Mouse (Mus musculus) heart, embryonic 10.5 days (tissue): ENCODE measurements around the gene Rita1. TPM values are rescaled to one million over a fixed set of nuclear protein-coding genes. Genes with fewer than 3 reads are reported as not detected.

Experiments
- DNase-seq: peaks from one replicate; pipeline ENCODE4 v3.0.0-alpha.2; 2017; ENCODE audit warnings: low spot score
- H3K27ac ChIP-seq: fragments of 300-500 bp; sonication (generic); 2 replicates; pipeline ENCODE4 v1.5.1; 2016; ENCODE audit warnings: mild to moderate bottlenecking
- H3K27me3 ChIP-seq: fragments of 300-500 bp; sonication (generic); 2 replicates; pipeline ENCODE4 v1.6.1; 2016; ENCODE audit warnings: mild to moderate bottlenecking; ENCODE audit not compliant: poor library complexity, insufficient read depth, severe bottlenecking
- H3K36me3 ChIP-seq: fragments of 300-500 bp; sonication (generic); 2 replicates; pipeline ENCODE4 v1.6.1; 2016; ENCODE audit warnings: mild to moderate bottlenecking, moderate library complexity
- H3K4me1 ChIP-seq: fragments of 300-500 bp; sonication (generic); 2 replicates; pipeline ENCODE4 v1.6.1; 2016; ENCODE audit warnings: mild to moderate bottlenecking
- H3K4me3 ChIP-seq: fragments of 300-500 bp; sonication (generic); 2 replicates; pipeline ENCODE4 v1.5.1; 2016; ENCODE audit warnings: mild to moderate bottlenecking, moderate library complexity
- H3K9me3 ChIP-seq: fragments of 300-500 bp; sonication (generic); 2 replicates; pipeline ENCODE4 v1.6.1; 2016; ENCODE audit warnings: mild to moderate bottlenecking, moderate library complexity
- WGBS: fragments of 180-500 bp; shearing (Covaris S2); methylation state at CpG from one replicate; pipeline ENCODE4 v1.1.7; 2016; 5-methylcytosine and 5-hydroxymethylcytosine counted together
- polyA plus RNA-seq: library from polyadenylated mRNA; unstranded; fragments of >200 nt; fragmentation: Nextera tagmentation; extraction: Ambion mirVana; gene quantifications from 2 replicates; pipeline ENCODE4 v1.2.1, GENCODE M21; 2016

Rita1 gene
- polyA plus RNA-seq, 1 experiment from 2014 or later: 11.0 TPM

GRCm38 (mm10) chr5:120586741-120587615, 25.4 kb downstream of the Rita1 start:
- no peaks in the 10 kb centered on the region for H3K27me3 ChIP-seq
- WGBS: 6% methylated on average over 17 of the region's 17 CpGs
- DNase-seq: no peak

GRCm38 (mm10) chr5:120584968-120585367, 27.4 kb downstream of the Rita1 start:
- no peak for DNase-seq
- Histone ChIP-seq H3K27me3 (no peaks in the 10 kb centered on the region), H3K9me3 (no peaks in the 10 kb centered on the region), H3K27ac (no peak overlapping the region), H3K4me3 (no peak overlapping the region), H3K36me3 (peaks cover 48% of the 10 kb centered on the region), H3K4me1 (peaks cover 47% of the 10 kb centered on the region)
- WGBS: 51% methylated on average over 15 of the region's 15 CpGs

More at GRCm38 (mm10) chr5:120586741-120587615, 25.4 kb downstream of the Rita1 start:
- H3K4me1 ChIP-seq: peaks cover 37% of the 10 kb centered on the region
- peak overlapping the region; percentile 90 for H3K4me3 ChIP-seq
- H3K36me3 ChIP-seq: peaks cover 29% of the 10 kb centered on the region
- H3K9me3 ChIP-seq: no peaks in the 10 kb centered on the region
- H3K27ac ChIP-seq: peak overlapping the region; percentile 91

- Histone ChIP-seq H3K9me3 (no peaks in the 10 kb centered on the region), H3K36me3 (peaks cover 53% of the 10 kb centered on the region), H3K27ac (no peak overlapping the region), H3K27me3 (no peaks in the 10 kb centered on the region), H3K4me3 (no peak overlapping the region), H3K4me1 (peaks cover 57% of the 10 kb centered on the region)
- no peak for DNase-seq
- WGBS: 93% methylated on average over 4 of the region's 4 CpGs
Measured at GRCm38 (mm10) chr5:120583511-120583910, 28.9 kb downstream of the Rita1 start.

GRCm38 (mm10) chr5:120582002-120582401, 30.4 kb downstream of the Rita1 start:
- Histone ChIP-seq H3K4me1 (peaks cover 56% of the 10 kb centered on the region), H3K4me3 (no peak overlapping the region), H3K9me3 (no peaks in the 10 kb centered on the region), H3K27ac (no peak overlapping the region), H3K27me3 (no peaks in the 10 kb centered on the region), H3K36me3 (peaks cover 62% of the 10 kb centered on the region)
- WGBS: 64% methylated on average over 9 of the region's 9 CpGs
- DNase-seq: no peak

- Histone ChIP-seq H3K36me3 (peaks cover 60% of the 10 kb centered on the region), H3K27ac (peak overlapping the region; percentile 67), H3K4me3 (no peak overlapping the region), H3K4me1 (peaks cover 53% of the 10 kb centered on the region), H3K27me3 (no peaks in the 10 kb centered on the region), H3K9me3 (no peaks in the 10 kb centered on the region)
- no peak for DNase-seq
- WGBS: 91% methylated on average over 26 of the region's 26 CpGs
Measured at GRCm38 (mm10) chr5:120579898-120580626, 32.3 kb downstream of the Rita1 start.

- H3K36me3 ChIP-seq: peaks cover 54% of the 10 kb centered on the region
- no peaks in the 10 kb centered on the region for H3K9me3 ChIP-seq
- H3K27me3 ChIP-seq: no peaks in the 10 kb centered on the region
- DNase-seq: no peak
- H3K27ac ChIP-seq: peak overlapping the region; percentile 67
- 0 out of 2 replicates have a peak overlapping the region, but pooled peaks have one; percentile 8 for H3K4me3 ChIP-seq
- peaks cover 55% of the 10 kb centered on the region for H3K4me1 ChIP-seq
- WGBS: 75% methylated on average over 26 of the region's 26 CpGs
Measured at GRCm38 (mm10) chr5:120579211-120579897, 33.0 kb downstream of the Rita1 start.

GRCm38 (mm10) chr5:120578504-120579081, 33.8 kb downstream of the Rita1 start:
- H3K4me1 ChIP-seq: peaks cover 56% of the 10 kb centered on the region
- H3K27ac ChIP-seq: peak overlapping the region; percentile 67
- no peaks in the 10 kb centered on the region for H3K27me3 ChIP-seq
- H3K9me3 ChIP-seq: no peaks in the 10 kb centered on the region
- WGBS: 56% methylated on average over 12 of the region's 12 CpGs
- no peak overlapping the region for H3K4me3 ChIP-seq
- DNase-seq: no peak
- peaks cover 46% of the 10 kb centered on the region for H3K36me3 ChIP-seq

GRCm38 (mm10) chr5:120577935-120578441, 34.4 kb downstream of the Rita1 start:
- 61% methylated on average over 10 of the region's 10 CpGs for WGBS
- H3K9me3 ChIP-seq: no peaks in the 10 kb centered on the region
- peaks cover 40% of the 10 kb centered on the region for H3K36me3 ChIP-seq
- H3K4me3 ChIP-seq: no peak overlapping the region
- H3K27ac ChIP-seq: peak overlapping the region; percentile 67
- H3K27me3 ChIP-seq: no peaks in the 10 kb centered on the region
- peaks cover 56% of the 10 kb centered on the region for H3K4me1 ChIP-seq
- no peak for DNase-seq

GRCm38 (mm10) chr5:120576781-120577301, 35.5 kb downstream of the Rita1 start:
- H3K4me1 ChIP-seq: peaks cover 54% of the 10 kb centered on the region
- no peak overlapping the region for H3K4me3 ChIP-seq
- WGBS: 72% methylated on average over 11 of the region's 11 CpGs
- H3K9me3 ChIP-seq: no peaks in the 10 kb centered on the region
- no peak for DNase-seq
- H3K36me3 ChIP-seq: peaks cover 32% of the 10 kb centered on the region
- H3K27me3 ChIP-seq: no peaks in the 10 kb centered on the region
- peak overlapping the region; percentile 47; the same call in 1 of the 2 replicates for H3K27ac ChIP-seq

GRCm38 (mm10) chr5:120574469-120575063, 37.8 kb downstream of the Rita1 start:
- Histone ChIP-seq H3K27me3 (no peaks in the 10 kb centered on the region), H3K27ac (peak overlapping the region; percentile 52), H3K36me3 (peaks cover 10% of the 10 kb centered on the region; the same call in 1 of the 2 replicates), H3K9me3 (no peaks in the 10 kb centered on the region), H3K4me1 (peaks cover 64% of the 10 kb centered on the region), H3K4me3 (no peak overlapping the region)
- WGBS: 51% methylated on average over 10 of the region's 10 CpGs
- DNase-seq: no peak

GRCm38 (mm10) chr5:120571056-120571740, 41.2 kb downstream of the Rita1 start:
- DNase-seq: no peak

More at GRCm38 (mm10) chr5:120571056-120571740, 41.2 kb downstream of the Rita1 start:
- Histone ChIP-seq H3K9me3 (no peaks in the 10 kb centered on the region), H3K27ac (peak overlapping the region; percentile 52), H3K4me3 (no peak overlapping the region), H3K36me3 (no peaks in the 10 kb centered on the region), H3K27me3 (0 out of 2 replicates have a peak, but pooled peaks cover 6% of the 10 kb centered on the region), H3K4me1 (peaks cover 69% of the 10 kb centered on the region)
- WGBS: 63% methylated on average over 14 of the region's 14 CpGs
